Mouse (Mus musculus) left cerebral cortex, postnatal 4 days (tissue): Measurements from ENCODE around the gene Wdr43. TPM values are rescaled to one million over a fixed set of nuclear protein-coding genes. Genes with fewer than 3 reads are reported as not detected.
"Not testable (repeated sequence)": the region's sequence is repeated elsewhere in the genome, so short reads cannot be mapped to it uniquely, and the experiment has no call there.

ENCODE experiments used
- DNase-seq: peaks from one replicate; pipeline ENCODE4 v3.0.0-alpha.2; 2022
- intact Hi-C: fragments of 180-260 bp; cut with DNase I; formaldehyde crosslinking; loops from one replicate; pipeline ENCODE4 v1.15.1; 2025
- total RNA-seq, 2 experiments: library from RNA; stranded (reverse); gene quantifications; 2 replicates each; pipeline ENCODE4 v1.2.3; 2021

Wdr43 gene
- total RNA-seq = 10 to 100 TPM; 50.1 to 53.6 TPM

- intact Hi-C loops = no loop called here
- peak; percentile 97 for DNase-seq
Measured at GRCm38 (mm10) chr17:71615638-71616318, at the start of gene Wdr43. Wdr43 (plus strand) TSS chr17:71615895.

GRCm38 (mm10) chr17:71579176-71579705 lies 36.5 kb upstream of the Wdr43 start:
- intact Hi-C loops = no loop called here
- no peak for DNase-seq

GRCm38 (mm10) chr17:71597881-71598658 lies 17.6 kb upstream of the Wdr43 start:
- DNase-seq = peak; percentile 2
- intact Hi-C loops = no loop called here

- peak; percentile 94 for DNase-seq
- intact Hi-C loops = no loop called here
Measured at GRCm38 (mm10) chr17:71598659-71599554, 16.8 kb upstream of the Wdr43 start.

GRCm38 (mm10) chr17:71616319-71617032 lies 781 bp downstream of the Wdr43 start:
- DNase-seq = peak; percentile 27
- intact Hi-C loops = no loop called here

- no peak for DNase-seq
- intact Hi-C loops = no loop called here
Measured at GRCm38 (mm10) chr17:71617033-71617362, 1.3 kb downstream of the Wdr43 start.

- no peak for DNase-seq
Measured at GRCm38 (mm10) chr17:71617974-71618373, 2.3 kb downstream of the Wdr43 start.

GRCm38 (mm10) chr17:71631806-71632205 lies 16.1 kb downstream of the Wdr43 start:
- no peak for DNase-seq
- intact Hi-C loops = no loop called here

More at GRCm38 (mm10) chr17:71617974-71618373, 2.3 kb downstream of the Wdr43 start:
- intact Hi-C loops = no loop called here

GRCm38 (mm10) chr17:71633350-71633749 lies 17.7 kb downstream of the Wdr43 start:
- intact Hi-C loops = no loop called here
- no peak for DNase-seq

- intact Hi-C loops = no loop called here
- no peak for DNase-seq
Measured at GRCm38 (mm10) chr17:71636786-71637185, 21.1 kb downstream of the Wdr43 start.

- DNase-seq = no peak
- intact Hi-C loops = no loop called here
Measured at GRCm38 (mm10) chr17:71637750-71638265, 22.1 kb downstream of the Wdr43 start.

GRCm38 (mm10) chr17:71639056-71639455 lies 23.4 kb downstream of the Wdr43 start:
- intact Hi-C loops, DNase-seq: not testable (repeated sequence)

- DNase-seq = no peak
- intact Hi-C loops = no loop called here
Measured at GRCm38 (mm10) chr17:71640421-71641085, 24.9 kb downstream of the Wdr43 start.

GRCm38 (mm10) chr17:71642190-71642589 lies 26.5 kb downstream of the Wdr43 start:
- no peak for DNase-seq
- intact Hi-C loops = no loop called here

GRCm38 (mm10) chr17:71650011-71650410 lies 34.3 kb downstream of the Wdr43 start:
- intact Hi-C loops = no loop called here
- DNase-seq = no peak

GRCm38 (mm10) chr17:71652495-71652894 lies 36.8 kb downstream of the Wdr43 start:
- intact Hi-C loops = no loop called here
- no peak for DNase-seq

GRCm38 (mm10) chr17:71652934-71653333 lies 37.2 kb downstream of the Wdr43 start:
- DNase-seq = no peak
- intact Hi-C loops = no loop called here

GRCm38 (mm10) chr17:71657521-71657920 lies 41.8 kb downstream of the Wdr43 start:
- intact Hi-C loops = no loop called here
- peak; percentile 24 for DNase-seq

- DNase-seq = no peak
- intact Hi-C loops = no loop called here
Measured at GRCm38 (mm10) chr17:71658666-71659065, 43.0 kb downstream of the Wdr43 start.
